Mouse (Mus musculus): ENCODE results near the gene Olfr1459. TPM values are rescaled to one million over a fixed set of nuclear protein-coding genes. Genes with fewer than 3 reads are reported as not detected.

Olfr1459 gene
- not detected in 2 replicates for polyA plus RNA-seq (2012; rRNA removed)

GRCm38 (mm10) chr19:13149449-13149848 is at the start of gene Olfr1459:
Gene Olfr1459 (minus strand): TSS chr19:13149549.
- no peak for DNase-seq (ENCODE audit: low read depth)

- no peak for DNase-seq (ENCODE audit: low read depth)
Measured at GRCm38 (mm10) chr19:13185434-13185833, 36.1 kb upstream of the Olfr1459 start, which contains the start of gene Olfr1462. Gene Olfr1462 (plus strand): TSS chr19:13185734.

GRCm38 (mm10) chr19:13162700-13163099 is 13.4 kb upstream of the Olfr1459 start, which contains the start of gene Olfr1461:
Gene Olfr1461 (plus strand): TSS chr19:13163000.
- no peak for DNase-seq (ENCODE audit: low read depth)

- DNase-seq (ENCODE audit: low read depth): no peak
Measured at GRCm38 (mm10) chr19:13106675-13107074, 42.7 kb downstream of the Olfr1459 start, which contains the start of gene Olfr1458. Gene Olfr1458 (minus strand): TSS chr19:13106775.

- no peak for DNase-seq (ENCODE audit: low read depth)
Measured at GRCm38 (mm10) chr19:13097791-13098190, 51.6 kb downstream of the Olfr1459 start, which contains the start of gene Olfr1457. Gene Olfr1457 (minus strand): TSS chr19:13097891.

GRCm38 (mm10) chr19:13093908-13094307 is 55.4 kb downstream of the Olfr1459 start:
- no peak for DNase-seq (ENCODE audit: low read depth)

Other genes with a start within 250 kb of the Olfr1459 start
- gene Olfr1447, start 245.8 kb downstream of the Olfr1459 start, polyA plus RNA-seq (2012; rRNA removed): not detected in 2 replicates
- gene Olfr1448, start 225.1 kb downstream of the Olfr1459 start, polyA plus RNA-seq (2012; rRNA removed): not detected in 2 replicates
- gene Olfr1449, start 218.7 kb downstream of the Olfr1459 start, polyA plus RNA-seq (2012; rRNA removed): not detected in 2 replicates
- not detected in 2 replicates for gene Olfr1450, start 199.3 kb downstream of the Olfr1459 start, polyA plus RNA-seq (2012; rRNA removed)
- not detected in 2 replicates for gene Olfr1451, start 154.5 kb downstream of the Olfr1459 start, polyA plus RNA-seq (2012; rRNA removed)
- not detected in 2 replicates for gene Olfr1453, start 121.2 kb downstream of the Olfr1459 start, polyA plus RNA-seq (2012; rRNA removed)
- gene Olfr1454, start 88.9 kb downstream of the Olfr1459 start, polyA plus RNA-seq (2012; rRNA removed): not detected in 2 replicates
- not detected in 2 replicates for gene Olfr1457, start 51.7 kb downstream of the Olfr1459 start, polyA plus RNA-seq (2012; rRNA removed)
- gene Olfr1458, start 42.8 kb downstream of the Olfr1459 start, polyA plus RNA-seq (2012; rRNA removed): not detected in 2 replicates
- not detected in 2 replicates for gene Olfr1461, start 13.5 kb upstream of the Olfr1459 start, polyA plus RNA-seq (2012; rRNA removed)
- gene Olfr1462, start 36.2 kb upstream of the Olfr1459 start, polyA plus RNA-seq (2012; rRNA removed): not detected in 2 replicates
- not detected in 2 replicates for gene Olfr1463, start 81.8 kb upstream of the Olfr1459 start, polyA plus RNA-seq (2012; rRNA removed)
- gene Olfr1465, start 166.0 kb upstream of the Olfr1459 start, polyA plus RNA-seq (2012; rRNA removed): not detected in 2 replicates
- not detected in 2 replicates for gene Olfr1466, start 189.3 kb upstream of the Olfr1459 start, polyA plus RNA-seq (2012; rRNA removed)
- not detected in 2 replicates for gene Olfr1467, start 212.7 kb upstream of the Olfr1459 start, polyA plus RNA-seq (2012; rRNA removed)